Mouse (Mus musculus) CH12.LX (cell line): ENCODE data around the gene Dock3.

Experiments used
- CTCF ChIP-seq, 2 experiments: IDR thresholded peaks in 1 of 2; conservative IDR thresholded peaks in 1 of 2; 2 replicates each; pipeline ENCODE4 v1.5.1; 2011 to 2012; ENCODE audit warnings: low read depth in 2 of 2, low read length in 2 of 2, improper control_type of control experiment in 1 of 2, inconsistent platforms in 1 of 2, mild to moderate bottlenecking in 1 of 2, moderate library complexity in 1 of 2
- GABPA ChIP-seq: IDR thresholded peaks from 2 replicates; pipeline ENCODE4 v1.6.1; 2012; ENCODE audit warnings: low read depth, low read length, improper control_type of control experiment, inconsistent platforms; ENCODE audit not compliant: insufficient replicate concordance
- IRF4 ChIP-seq: IDR thresholded peaks from 2 replicates; pipeline ENCODE4 v1.6.1; 2014; ENCODE audit warnings: low read depth, mild to moderate bottlenecking, inconsistent platforms, low read length, improper control_type of control experiment
- JUND ChIP-seq: conservative IDR thresholded peaks from 2 replicates; pipeline ENCODE4 v1.6.1; 2011; ENCODE audit warnings: low read depth, low read length, improper control_type of control experiment
- MAFK ChIP-seq: IDR thresholded peaks from 2 replicates; pipeline ENCODE4 v1.6.1; 2011; ENCODE audit warnings: low read length, improper control_type of control experiment; ENCODE audit not compliant: insufficient replicate concordance
- MEF2A ChIP-seq: IDR thresholded peaks from 2 replicates; pipeline ENCODE4 v1.6.1; 2014; ENCODE audit warnings: low read depth, mild to moderate bottlenecking, inconsistent platforms, low read length, improper control_type of control experiment, borderline replicate concordance
- MXI1 ChIP-seq: IDR thresholded peaks from 2 replicates; pipeline ENCODE4 v1.6.1; 2011; ENCODE audit warnings: mild to moderate bottlenecking, low read depth, low read length, improper control_type of control experiment
- MYC ChIP-seq: IDR thresholded peaks from 2 replicates; pipeline ENCODE4 v1.6.1; 2011; ENCODE audit warnings: low read depth, mild to moderate bottlenecking, improper control_type of control experiment, low read length
- NRF1 ChIP-seq: IDR thresholded peaks from 2 replicates; pipeline ENCODE4 v1.6.1; 2014; ENCODE audit warnings: low read depth, mild to moderate bottlenecking, inconsistent platforms, low read length, improper control_type of control experiment, moderate library complexity
- POLR2A ChIP-seq: IDR thresholded peaks from 2 replicates; pipeline ENCODE4 v1.6.1; 2011; ENCODE audit warnings: low read depth, mild to moderate bottlenecking, improper control_type of control experiment, low read length
- POLR2AphosphoS2 ChIP-seq: IDR thresholded peaks from 2 replicates; pipeline ENCODE4 v1.6.1; 2011; ENCODE audit warnings: low read depth, low read length, improper control_type of control experiment
- TCF12 ChIP-seq: IDR thresholded peaks from 2 replicates; pipeline ENCODE4 v1.6.1; 2014; ENCODE audit warnings: low read depth, mild to moderate bottlenecking, inconsistent platforms, low read length, improper control_type of control experiment
- UBTF ChIP-seq: IDR thresholded peaks from 2 replicates; pipeline ENCODE4 v1.6.1; 2012; ENCODE audit warnings: low read depth, mild to moderate bottlenecking, inconsistent platforms, low read length, improper control_type of control experiment, moderate library complexity
- USF1 ChIP-seq: IDR thresholded peaks from 2 replicates; pipeline ENCODE4 v1.6.1; 2014; ENCODE audit warnings: low read depth, mild to moderate bottlenecking, inconsistent platforms, low read length, improper control_type of control experiment

GRCm38 (mm10) chr9:106906597-106906996, 325.1 kb downstream of the Dock3 start:
- TF ChIP-seq UBTF (no peak), GABPA (no peak), CTCF (conservative IDR thresholded peaks at IDR 0.05 in 1 of 2, IDR thresholded peaks at IDR 0.05 in 1 of 2; ENCODE audit: low read depth in 2 of 2, low read length in 2 of 2) (no peak), TCF12 (no peak), MXI1 (no peak), MAFK (no peak), POLR2A (no peak), POLR2AphosphoS2 (no peak), NRF1 (no peak), USF1 (no peak), JUND (no peak), MYC (no peak), MEF2A (no peak), IRF4 (no peak)
